Mouse (Mus musculus): ENCODE data around the gene Tcf7l1.

The Tcf7l1 gene

DNA sequence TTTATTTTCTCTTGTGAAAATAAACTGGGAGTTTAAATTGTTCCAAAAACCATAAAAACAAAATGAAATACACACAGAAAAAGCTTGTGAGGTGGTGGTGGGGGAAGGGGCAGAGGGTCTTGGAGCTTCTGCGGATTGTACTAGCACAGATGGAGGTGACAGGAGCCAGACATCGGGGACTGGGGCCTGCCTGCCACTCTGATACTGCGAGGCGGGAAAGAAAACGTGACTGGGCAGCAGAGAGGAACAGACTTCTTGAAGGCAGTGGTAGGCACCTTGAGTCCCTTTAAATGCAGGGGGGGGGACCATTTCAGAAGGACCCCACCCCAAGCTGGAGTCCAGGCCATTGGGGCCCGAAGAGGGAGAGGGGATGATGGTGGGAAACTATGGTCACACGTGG lies 162.7 kb downstream of the Tcf7l1 start:
- DNase-seq (ENCODE audit: low spot score in 2 of 2): no peak

DNA sequence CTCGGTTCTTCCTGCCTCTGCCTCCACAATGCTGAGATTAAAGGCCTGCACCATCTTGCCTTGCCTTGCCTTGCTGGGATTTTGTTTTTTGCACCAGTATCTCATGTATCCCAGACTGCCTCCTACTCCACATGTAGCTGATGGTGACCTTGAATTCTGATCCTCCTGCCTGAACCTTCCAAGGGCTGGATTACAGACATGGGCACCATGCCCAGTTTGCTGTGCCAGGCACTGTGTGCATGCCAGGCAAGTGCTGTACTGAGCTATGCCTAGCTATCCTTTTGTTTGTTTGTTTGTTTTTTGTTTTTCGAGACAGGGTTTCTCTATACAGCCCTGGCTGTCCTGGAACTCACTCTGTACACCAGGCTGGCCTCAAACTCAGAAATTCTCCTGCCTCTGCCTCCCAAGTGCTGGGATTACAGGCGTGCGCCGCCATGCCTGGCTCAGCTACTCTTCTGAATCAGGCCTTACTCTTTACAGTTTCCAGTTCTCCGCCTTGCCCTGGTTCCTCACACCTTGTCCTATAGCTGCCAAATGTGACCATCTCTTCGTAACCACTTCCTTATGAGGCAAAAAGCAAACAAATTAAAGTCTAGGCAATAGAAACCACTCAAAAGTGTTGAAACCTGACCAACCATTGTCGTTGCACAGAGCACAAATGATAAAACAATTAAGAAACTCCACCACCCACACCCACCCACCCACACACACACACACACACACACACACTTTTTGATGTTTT lies 165.2 kb downstream of the Tcf7l1 start:
- DNase-seq (ENCODE audit: low spot score in 2 of 2): no peak

DNA sequence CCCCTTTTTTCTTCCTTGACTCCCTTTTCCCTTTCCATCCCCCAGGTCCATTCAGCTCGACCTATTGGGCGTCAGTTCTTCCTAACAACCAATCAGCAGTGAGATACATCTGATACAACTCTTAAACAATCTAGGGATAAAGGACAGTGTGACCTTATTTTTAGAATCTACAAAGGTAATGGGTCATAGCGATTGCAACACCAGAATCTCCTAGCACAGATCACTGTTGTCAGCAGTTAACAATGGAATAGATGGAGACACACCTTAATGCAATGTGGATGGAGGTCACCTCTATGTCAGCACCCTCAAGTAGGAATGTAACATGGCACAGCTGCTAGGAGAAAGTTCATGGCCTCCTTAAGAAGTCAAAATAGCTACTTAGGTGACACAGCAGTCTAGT lies 166.1 kb downstream of the Tcf7l1 start:
- DNase-seq (ENCODE audit: low spot score in 2 of 2): no peak

DNA sequence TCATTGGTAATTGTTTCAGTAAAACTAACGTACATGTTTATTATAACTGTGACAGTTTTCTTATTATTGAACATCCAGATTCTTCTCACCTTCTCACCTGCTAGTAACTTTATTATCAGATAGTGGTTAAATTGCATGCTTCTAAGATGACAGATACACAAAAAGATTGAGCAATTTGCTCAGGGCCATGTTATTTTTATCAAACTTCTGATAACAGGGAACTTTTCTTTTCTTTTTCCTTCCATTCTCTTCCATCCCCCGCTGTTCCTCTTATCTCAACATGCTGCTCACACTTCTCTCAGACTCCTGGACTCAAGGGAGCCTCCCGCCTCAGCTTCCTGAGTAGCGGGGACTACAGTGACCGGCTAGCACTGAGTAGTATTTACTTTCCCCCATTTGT lies 168.1 kb downstream of the Tcf7l1 start:
- no peak for DNase-seq (ENCODE audit: low spot score in 2 of 2)

DNA sequence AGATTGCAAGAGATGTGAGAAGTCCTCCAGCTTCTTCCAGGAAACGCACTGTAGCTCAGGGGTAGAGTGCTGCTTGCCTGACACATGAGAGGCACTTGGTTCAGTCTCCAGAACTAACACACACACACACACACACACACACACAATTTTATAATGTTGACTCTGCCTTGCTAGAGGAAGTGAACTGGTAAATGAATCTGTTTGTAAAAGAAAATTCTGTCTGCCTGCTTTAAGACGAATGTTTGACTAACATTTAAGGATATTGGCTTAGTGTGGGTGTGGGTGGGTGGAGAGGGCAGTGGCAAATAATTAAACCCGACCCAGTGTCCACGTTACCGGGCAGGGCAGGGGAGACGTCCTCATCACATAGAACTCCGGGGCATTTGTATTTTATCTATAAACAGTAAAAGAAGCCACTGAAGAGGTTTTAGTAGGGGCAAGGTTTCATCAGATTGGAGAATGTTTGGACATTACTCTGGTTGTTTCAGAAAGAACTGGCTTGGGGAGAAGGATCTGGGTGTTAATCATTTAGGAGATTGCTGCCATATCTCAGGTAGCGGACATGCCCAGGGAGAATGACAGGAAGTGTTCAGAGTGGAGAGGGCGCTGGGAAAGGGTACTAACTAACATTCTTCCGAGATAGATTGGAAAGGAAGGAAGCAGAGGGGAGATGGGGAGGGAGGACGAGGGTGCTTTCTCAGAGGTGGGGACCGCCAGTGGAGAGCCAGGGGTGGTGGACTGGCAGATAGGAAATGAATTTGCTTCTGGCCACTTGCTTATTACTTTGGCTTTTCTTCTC lies 169.1 kb downstream of the Tcf7l1 start:
- no peak for DNase-seq (ENCODE audit: low spot score in 2 of 2)

DNA sequence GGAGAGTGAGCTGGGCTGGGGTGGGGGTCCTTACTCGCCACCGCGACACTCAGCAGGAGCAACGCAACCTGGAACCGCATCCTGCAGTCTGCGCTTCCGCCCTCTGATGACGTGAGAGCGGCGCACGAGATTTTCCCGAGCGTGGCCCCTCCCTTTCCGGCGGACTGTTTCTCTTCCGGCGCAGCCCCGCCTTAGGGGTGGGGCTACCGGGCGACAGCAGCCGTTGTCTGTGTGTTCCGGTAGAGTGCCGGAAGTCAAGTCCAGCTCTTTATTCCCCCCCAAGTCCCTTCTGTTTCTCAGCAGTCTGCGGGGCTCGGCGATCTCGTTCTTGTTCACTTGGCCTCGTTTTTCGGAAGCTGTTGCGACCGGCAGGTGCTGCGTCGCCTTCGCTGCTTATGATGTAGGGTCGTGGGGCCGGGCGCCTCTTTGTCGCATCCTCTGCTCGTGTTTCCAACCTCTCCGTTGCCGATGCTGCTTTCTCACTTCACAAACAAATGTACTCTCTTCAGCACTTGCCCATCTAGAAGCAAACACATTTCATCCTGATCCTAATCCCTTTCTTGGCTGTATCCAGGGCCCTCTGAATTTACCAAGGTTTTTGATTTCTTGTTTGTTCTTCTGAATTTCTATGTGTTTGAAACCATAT lies 172.3 kb downstream of the Tcf7l1 start, which contains the start of gene Tgoln1:
Gene Tgoln1 (minus strand): TSS at position 358 of the 646 bp plus-strand sequence.
- peak; percentile 83 to 89 for DNase-seq (ENCODE audit: low spot score in 2 of 2)

DNA sequence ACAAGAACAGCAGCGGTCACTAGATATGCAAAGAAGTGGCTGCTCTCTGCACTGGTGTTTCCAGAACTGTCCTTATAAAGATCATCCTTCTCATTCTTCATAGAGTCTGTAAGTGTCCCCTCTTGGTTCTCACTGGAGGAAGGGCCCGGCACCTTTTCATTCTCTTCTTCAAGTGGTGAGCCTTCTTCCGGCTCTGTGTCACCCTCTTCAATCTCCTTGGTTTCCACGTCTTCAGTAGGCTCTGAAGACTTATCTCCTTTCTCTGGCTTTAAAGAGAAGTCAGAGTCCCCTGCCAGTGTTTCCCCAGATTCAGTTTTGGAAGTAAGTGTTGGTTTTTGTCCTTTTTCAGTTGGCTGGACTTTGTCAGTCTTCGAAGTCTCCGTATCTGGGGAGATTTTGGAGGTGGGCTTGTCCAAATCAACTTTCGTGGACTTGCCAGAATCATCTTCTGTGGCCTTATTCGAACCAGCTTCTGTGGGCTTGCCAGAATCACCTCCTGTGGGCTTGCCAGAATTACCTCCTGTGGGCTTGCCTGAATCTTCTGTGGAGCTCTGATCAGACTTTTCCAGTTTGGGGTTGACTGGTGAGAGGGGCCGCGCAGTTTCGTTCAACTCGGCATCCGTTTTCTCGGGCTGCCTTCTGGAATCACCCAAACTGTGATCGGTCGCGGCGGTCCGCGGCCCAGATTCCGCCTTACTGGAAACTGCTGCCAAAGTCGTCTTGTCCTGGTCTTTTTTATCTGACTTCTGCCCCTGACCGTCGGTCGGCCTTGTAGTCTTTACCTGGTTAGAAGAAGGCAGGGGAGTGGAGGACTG lies 173.3 kb downstream of the Tcf7l1 start:
- DNase-seq (ENCODE audit: low spot score in 2 of 2): no peak

DNA sequence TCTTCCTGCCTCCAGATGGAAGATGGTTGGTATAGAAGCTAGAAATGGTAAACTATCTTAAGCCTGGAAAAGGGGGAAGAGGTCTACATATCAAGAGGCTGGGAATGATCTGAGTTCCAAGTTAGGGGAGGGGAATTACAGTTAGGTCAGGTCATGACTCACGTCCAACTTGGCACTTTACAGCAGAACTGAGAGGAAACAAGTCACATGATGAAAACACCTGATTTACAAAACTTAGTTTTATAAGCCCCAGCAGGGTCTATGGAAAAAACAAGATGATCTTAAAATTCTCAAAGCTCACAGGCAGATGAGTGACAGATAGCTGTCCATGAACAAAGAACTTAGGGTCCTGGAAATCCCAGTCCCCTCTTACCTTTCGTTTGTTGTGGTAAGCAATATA lies 173.9 kb downstream of the Tcf7l1 start:
- no peak for DNase-seq (ENCODE audit: low spot score in 2 of 2)

DNA sequence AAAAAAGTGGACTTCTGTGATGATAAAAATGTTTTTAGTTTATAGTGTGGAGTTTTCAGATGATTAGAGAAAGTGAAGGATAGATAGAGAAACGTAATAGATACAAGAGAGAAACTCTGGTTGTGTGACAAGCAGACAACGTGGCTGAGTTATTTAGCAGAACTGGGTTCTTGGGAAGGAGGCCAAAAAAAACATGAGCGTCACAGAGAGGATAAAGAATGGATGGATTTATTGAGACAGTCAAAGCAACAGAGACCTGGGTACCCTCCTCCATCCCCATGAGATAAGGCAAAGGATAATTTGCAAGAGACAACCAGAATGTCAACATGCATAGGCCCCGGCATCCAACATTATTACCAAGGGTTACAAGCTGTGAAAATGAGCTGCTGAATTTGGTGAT lies 178.8 kb downstream of the Tcf7l1 start:
- DNase-seq (ENCODE audit: low spot score in 2 of 2): no peak

DNA sequence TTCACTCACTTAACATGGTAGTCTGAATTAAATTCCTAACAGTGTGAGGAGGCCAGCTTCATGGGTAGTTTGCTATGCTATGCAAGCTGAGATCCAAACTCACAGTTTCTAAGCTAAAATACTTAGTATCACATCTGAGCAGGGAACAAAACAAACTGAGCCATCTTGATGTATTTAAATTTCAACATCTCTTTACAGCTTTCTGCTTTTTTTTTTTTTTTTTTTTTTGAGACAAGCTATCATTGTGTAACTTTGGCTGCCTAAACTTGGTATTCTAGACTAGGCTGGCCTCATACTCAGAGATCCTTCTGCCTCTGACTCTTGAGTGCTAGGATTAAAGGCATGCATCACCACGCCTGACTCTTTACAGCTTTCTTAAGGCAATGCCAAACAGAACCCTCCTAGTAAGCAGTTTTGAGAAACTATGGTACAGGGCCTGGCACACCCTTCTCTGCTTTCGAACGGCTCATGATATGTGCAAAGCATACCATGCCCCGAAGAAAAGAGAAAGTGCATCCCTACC lies 180.3 kb downstream of the Tcf7l1 start:
- DNase-seq (ENCODE audit: low spot score in 2 of 2): no peak

DNA sequence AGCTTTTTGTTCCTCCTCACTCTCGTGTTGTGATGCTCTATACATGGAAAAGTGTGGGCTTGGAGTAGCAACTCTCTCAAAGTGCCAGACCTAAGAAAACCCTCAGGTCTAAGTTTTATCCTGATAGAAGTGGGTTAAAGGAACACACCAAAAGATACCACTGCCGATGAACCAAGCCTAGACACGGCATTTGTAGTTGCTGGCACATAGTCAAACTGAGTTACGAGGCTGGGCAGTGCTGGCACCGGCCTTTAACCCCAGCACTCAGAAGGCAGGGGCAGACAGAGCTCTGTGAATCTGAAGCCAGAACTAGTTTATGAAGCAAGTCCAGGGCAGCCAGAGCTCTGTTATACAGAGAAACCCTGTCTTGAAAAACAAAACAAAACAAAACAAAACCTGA lies 181.4 kb downstream of the Tcf7l1 start:
- no peak for DNase-seq (ENCODE audit: low spot score in 2 of 2)

DNA sequence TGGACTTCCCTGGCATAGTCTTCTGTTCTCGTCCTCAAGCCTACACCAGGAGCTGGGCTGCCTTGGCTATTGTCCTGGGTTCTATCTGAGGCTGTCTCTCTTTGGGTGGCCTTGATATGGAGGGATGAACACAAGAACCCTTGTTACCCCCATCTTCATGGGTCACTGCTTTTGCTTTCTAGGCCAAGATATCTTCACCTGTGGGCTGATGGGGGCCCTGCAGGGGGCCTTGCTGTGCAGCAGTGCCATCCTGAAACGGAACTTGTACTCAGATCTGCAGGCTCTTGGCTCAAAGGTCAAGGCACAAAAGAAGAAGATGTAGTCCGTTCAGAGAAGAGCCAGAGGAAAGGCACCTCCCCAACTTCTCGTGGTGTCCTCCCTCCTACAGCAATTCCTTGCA lies 182.0 kb downstream of the Tcf7l1 start:
- no peak for DNase-seq (ENCODE audit: low spot score in 2 of 2)

DNA sequence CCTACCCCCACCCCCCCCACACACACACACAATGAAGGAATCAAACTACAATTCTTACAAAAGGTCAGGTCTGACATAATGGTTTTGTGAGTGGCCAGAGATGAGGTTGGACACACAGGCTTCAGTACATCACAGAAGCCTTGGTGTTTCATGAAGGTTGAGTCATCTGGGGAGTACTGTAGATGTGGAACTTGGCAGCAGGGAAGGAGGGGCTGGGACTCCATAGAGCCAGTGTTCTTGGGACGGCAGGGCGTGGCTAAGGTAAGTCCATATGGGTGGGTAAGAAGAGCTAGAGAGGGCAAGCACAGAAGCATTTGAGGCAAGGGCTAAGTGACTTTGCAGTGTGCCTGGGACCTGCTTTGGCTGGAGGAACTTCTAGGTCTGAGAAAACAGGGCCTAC lies 185.0 kb downstream of the Tcf7l1 start:
- no peak for DNase-seq (ENCODE audit: low spot score in 2 of 2)

DNA sequence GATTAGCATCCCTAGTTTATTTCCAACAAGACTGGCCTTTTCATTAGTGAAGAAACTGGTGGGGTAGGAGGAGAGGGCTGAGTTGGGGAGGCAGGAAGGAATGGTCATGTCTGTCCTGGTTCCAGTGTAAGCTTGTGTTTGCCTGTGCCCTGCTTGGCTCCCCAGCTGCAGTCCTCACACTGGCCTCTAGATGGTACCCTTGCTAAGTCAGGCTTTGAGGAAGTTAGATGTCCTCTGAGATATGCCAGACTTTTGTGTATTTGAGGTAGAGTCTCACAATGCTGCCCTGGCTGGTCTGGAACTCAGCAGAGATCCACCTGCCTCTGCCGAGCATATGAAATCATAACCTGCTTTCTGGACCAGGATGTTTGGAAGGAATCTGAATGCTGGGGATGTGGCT lies 187.3 kb downstream of the Tcf7l1 start:
- peak; percentile 57 to 84 for DNase-seq (ENCODE audit: low spot score in 2 of 2)

DNA sequence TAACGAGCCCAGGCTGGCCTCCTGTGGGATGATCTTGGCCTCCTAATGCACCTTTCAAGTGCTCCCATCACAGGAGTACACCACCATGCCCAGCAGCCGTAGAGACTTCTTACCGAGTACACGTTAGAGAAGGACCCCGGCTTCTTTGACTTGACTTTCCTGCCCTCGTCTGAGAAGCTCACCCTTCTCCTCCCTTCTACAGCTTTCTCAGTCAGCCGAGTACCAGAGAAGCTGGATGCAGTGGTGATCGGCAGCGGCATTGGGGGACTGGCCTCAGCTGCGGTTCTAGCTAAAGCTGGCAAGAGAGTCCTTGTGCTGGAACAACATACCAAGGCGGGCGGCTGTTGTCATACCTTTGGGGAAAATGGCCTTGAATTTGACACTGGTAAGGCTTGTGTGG lies 188.3 kb downstream of the Tcf7l1 start:
- DNase-seq (ENCODE audit: low spot score in 2 of 2): no peak

DNA sequence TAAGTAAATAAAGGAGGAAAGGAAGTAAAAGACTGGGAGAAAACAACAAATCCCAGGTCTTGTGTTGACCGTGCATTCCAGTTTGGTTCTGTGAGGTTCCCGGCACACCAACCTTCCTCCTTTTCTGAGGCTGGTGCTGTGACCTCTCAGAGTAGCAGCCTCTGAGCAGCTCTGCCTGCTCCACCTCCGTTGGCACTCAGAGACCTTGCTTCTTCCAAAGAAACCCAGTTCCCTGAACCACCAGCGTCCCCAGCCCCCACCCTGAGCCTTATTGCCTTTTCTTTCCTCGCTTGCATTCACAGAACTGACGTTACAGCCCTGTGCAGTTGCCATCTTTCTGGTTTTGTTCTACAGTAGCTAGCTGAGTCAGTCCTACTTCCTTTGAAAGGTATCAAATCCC lies 188.8 kb downstream of the Tcf7l1 start:
- DNase-seq (ENCODE audit: low spot score in 2 of 2): no peak

DNA sequence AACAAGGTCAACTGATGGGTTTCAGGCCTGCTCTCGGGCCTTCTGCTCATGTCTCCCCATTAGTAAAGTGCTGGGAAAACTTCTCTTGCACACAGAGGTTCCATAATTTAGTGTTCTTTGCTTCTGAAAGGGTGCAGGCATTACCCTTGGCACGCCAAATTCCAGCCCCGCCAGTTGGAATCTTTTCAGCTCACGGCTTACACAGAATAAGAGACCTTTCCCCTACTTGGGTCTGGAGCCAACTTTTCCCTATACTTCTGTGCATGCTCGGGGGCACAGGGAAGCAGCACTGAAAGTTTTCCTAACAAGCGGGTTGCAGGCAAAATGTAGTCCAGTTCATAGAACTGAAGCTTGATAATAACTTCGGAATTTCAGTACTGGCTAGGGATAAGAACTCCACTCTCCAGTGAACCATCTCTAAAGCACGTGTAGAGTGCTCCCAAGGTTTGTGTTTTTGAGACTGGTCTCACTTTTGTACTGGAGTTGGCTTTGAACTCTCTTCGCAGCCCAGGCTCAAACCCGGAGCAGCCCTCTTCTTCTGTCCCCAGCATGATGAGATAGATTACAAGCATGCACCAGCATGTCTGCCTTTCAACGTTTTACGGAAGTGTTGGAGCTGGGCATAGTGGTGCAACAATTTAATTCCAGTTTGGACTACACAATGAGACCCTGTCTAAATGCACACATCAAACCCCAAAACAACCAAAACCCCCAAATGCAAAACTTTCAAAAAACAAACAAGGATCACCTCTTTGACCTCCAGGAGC lies 190.1 kb downstream of the Tcf7l1 start:
- peak in 1 of 2 experiments; percentile 28 for DNase-seq (ENCODE audit: low spot score in 2 of 2)

DNA sequence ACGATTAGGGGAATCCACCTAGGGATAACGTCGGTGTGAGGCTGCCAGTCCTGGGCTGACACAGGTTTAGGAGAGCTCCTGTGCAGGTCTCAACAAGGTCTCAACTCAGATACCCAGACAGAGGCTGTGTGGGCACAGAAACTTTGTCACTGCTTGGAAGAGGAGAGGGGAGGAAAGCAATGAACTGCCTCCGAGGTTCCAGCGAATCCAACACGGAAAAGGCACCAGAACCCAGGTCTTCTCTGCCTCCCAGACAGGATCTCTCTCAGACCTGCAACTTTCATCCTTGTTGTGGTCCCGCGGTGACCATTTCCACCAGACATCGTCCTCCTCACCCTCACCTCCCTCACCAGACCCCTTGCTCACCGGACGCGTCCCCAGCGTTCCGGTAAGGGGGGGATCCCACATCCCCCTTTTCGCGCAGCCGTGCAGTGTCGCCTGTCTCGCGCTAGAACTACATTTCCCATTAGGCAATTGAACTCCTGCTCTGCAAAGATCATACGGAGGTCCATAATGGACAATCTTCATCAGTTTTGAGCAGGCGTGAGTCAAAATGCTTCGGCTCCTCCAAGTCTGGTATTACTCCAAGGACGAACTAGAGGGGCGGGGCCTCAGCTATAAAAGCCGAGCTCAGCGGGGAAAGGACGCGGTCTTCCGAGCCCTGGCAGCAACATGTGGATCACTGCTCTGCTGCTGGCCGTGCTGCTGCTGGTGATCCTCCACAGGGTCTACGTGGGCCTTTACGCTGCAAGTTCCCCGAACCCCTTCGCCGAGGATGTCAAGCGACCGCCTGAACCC lies 190.9 kb downstream of the Tcf7l1 start, which contains the start of the genes Elmod3 and Retsat:
Gene Elmod3 (minus strand): TSS at position 458 of the 798 bp plus-strand sequence.
Gene Retsat (plus strand): TSS at position 520 of the 798 bp plus-strand sequence.
- DNase-seq (ENCODE audit: low spot score in 2 of 2): peak; percentile 76 to 87

DNA sequence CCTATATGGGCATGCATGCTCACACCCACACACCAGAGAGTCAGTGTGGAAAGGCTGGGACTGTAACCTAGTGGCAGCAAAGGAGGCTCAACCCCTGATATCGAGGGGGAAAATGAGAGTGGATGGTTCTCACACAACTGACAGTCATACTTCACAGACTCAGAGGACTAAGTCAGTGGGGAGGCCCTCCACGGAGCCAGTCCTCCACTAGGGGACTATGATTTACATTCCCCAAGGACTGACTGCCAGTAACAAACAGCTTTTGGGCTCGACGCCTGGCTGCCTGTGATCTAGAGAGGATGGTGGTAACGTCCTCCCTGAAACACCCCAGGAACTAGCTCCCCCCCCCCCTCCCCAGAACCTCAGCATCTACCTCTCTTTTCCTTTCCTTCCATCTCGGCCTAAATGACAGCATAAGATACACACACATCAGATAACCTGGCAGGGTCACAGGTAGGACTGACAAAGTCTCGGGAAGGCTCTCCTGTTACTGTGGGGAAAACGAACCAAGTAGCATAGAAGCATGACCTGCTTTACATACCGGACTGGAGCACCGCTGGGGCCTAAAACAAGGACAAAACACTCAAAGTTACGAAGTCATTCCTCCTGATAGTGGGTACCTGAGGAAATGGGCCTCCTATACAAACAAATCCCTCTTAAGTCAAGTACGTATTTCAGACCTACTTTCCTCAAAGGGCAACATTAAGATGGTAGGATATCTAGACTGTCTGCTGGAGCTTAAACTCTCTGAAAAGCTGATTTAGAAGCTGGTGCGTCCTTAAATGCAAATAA lies 191.8 kb downstream of the Tcf7l1 start:
- no peak for DNase-seq (ENCODE audit: low spot score in 2 of 2)

Measured in frontal cortex, postnatal 14 days (tissue).